17 mouse cellular contexts compared by ENCODE assay signal in the genomic region with DNA sequence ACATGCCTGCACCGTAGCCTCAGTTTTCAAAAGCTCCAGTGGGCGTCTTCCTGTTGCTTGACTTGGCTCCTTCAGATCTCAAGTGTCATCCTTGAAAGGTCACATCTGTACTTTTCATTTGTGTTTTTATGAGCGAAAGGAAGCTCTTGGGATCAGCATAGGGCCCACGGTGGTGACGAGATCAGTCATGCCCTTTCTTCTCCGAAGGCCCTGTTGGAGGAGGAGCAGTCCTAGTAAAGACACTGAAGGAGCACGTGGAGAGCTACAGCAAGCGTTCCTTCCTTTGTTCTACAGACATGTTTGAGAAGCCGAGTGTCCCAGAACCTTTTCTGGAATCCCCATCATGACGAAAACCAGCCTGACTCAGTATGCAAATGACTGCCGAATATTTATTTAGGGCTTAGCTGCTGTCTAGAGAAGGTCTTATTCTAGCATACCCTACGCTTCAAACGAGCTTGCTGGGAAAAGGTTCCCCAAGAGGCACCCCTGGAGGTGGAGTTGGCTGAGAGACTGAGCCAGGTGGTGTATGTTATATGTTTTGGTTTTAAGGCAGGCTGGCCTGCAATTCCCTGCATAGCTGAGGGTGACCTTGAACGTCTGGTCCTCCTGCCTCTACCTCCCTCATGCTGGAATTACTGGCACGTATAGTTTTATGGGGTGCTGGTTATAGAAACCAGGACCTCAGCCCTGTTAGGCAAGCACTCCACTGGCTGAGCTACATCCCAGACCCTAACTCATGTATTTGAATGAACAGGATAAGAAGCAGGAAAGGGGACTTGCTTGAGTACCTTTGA.
DNase-seq lines count a peak whose midpoint lies in the region; ATAC-seq and TF ChIP-seq lines count a peak whose summit lies in the region.
"Had no signal": no experiment of that assay in that cellular context is flagged by ENCODE, and none has a peak within 500 bp of the region (broad histone marks: within the 10 kb centered on the region; RNA-seq: fewer than 3 reads in every experiment).

No protein-coding gene starts in this region.

- no peaks in the 10 kb centered on the region for H3K36me3 ChIP-seq in kidney, postnatal 0 days (ENCODE audit: insufficient read depth, low read length)
- no peaks in the 10 kb centered on the region for H3K36me3 ChIP-seq in embryonic facial prominence, embryonic 13.5 days
- H3K36me3 ChIP-seq in limb, embryonic 13.5 days: no peaks in the 10 kb centered on the region
- H3K36me3 ChIP-seq in hindbrain, embryonic 16.5 days (ENCODE audit: control insufficient read depth, insufficient read depth, low read length): no peaks in the 10 kb centered on the region

- no peak overlapping the region for H3K9ac ChIP-seq in kidney, postnatal 0 days (ENCODE audit: low read depth, low read length)
- H3K9ac ChIP-seq in embryonic facial prominence, embryonic 13.5 days: no peak overlapping the region
- H3K9ac ChIP-seq in limb, embryonic 13.5 days: no peak overlapping the region
- no peak overlapping the region for H3K9ac ChIP-seq in hindbrain, embryonic 16.5 days (ENCODE audit: low read depth, low read length)
- H3K9ac ChIP-seq: liver, postnatal 0 days had no signal

- H3K4me3 ChIP-seq in kidney, postnatal 0 days (replicated peaks; ENCODE audit: low read depth, low read length): no peak overlapping the region
- H3K4me3 ChIP-seq in embryonic facial prominence, embryonic 13.5 days: no peak overlapping the region
- no peak overlapping the region for H3K4me3 ChIP-seq in limb, embryonic 13.5 days
- H3K4me3 ChIP-seq in hindbrain, embryonic 16.5 days (ENCODE audit: low read length): no peak overlapping the region
- H3K4me3 ChIP-seq: megakaryocyte, embryonic 14.5 days had no signal

- H3K4me2 ChIP-seq in kidney, postnatal 0 days (ENCODE audit: low read length): no peak overlapping the region
- H3K4me2 ChIP-seq in embryonic facial prominence, embryonic 13.5 days: no peak overlapping the region
- no peak overlapping the region for H3K4me2 ChIP-seq in limb, embryonic 13.5 days (replicated peaks)
- H3K4me2 ChIP-seq in hindbrain, embryonic 16.5 days (ENCODE audit: low read length): no peak overlapping the region

- H3K9me3 ChIP-seq in kidney, postnatal 0 days (replicated peaks; ENCODE audit: low read length): no peaks in the 10 kb centered on the region
- H3K9me3 ChIP-seq in embryonic facial prominence, embryonic 13.5 days: no peaks in the 10 kb centered on the region
- no peaks in the 10 kb centered on the region for H3K9me3 ChIP-seq in limb, embryonic 13.5 days
- H3K9me3 ChIP-seq in hindbrain, embryonic 16.5 days (ENCODE audit: control insufficient read depth, low read length): no peaks in the 10 kb centered on the region

- H3K27me3 ChIP-seq in kidney, postnatal 0 days (ENCODE audit: insufficient read depth, low read length): no peaks in the 10 kb centered on the region
- H3K27me3 ChIP-seq in embryonic facial prominence, embryonic 13.5 days: no peaks in the 10 kb centered on the region
- no peaks in the 10 kb centered on the region for H3K27me3 ChIP-seq in limb, embryonic 13.5 days
- no peaks in the 10 kb centered on the region for H3K27me3 ChIP-seq in hindbrain, embryonic 16.5 days (replicated peaks; ENCODE audit: control insufficient read depth, insufficient read depth, low read length)
- H3K27me3 ChIP-seq: megakaryocyte, embryonic 14.5 days had no signal

- ATAC-seq in kidney, postnatal 0 days (replicated peaks; ENCODE audit: low FRiP score, low read depth): no peak
- ATAC-seq in embryonic facial prominence, embryonic 13.5 days (ENCODE audit: insufficient number of reproducible peaks, insufficient read depth, low FRiP score, low TSS enrichment, low read depth): no peak
- peak; percentile 82 for ATAC-seq in limb, embryonic 13.5 days (ENCODE audit: low FRiP score, low read depth)
- ATAC-seq in hindbrain, embryonic 16.5 days: no peak
- ATAC-seq: inflammation-experienced regulatory T-cells, adult 6 months; liver, postnatal 0 days had no signal

- TF ChIP-seq CTCF in kidney, postnatal 0 days (IDR thresholded peaks at IDR 0.05; ENCODE audit: low read depth): no peak

- WGBS in kidney, postnatal 0 days: 44% methylated on average over 15 of the region's 15 CpGs
- 75% methylated on average over 15 of the region's 15 CpGs for WGBS in embryonic facial prominence, embryonic 13.5 days
- 45% methylated on average over 15 of the region's 15 CpGs for WGBS in limb, embryonic 13.5 days
- 79% methylated on average over 15 of the region's 15 CpGs for WGBS in hindbrain, embryonic 16.5 days

- H3K27ac ChIP-seq in kidney, postnatal 0 days: peak overlapping the region; percentile 48; the same call in 1 of the 2 replicates
- H3K27ac ChIP-seq in embryonic facial prominence, embryonic 13.5 days: peak overlapping the region; percentile 95
- H3K27ac ChIP-seq in limb, embryonic 13.5 days: peak overlapping the region; percentile 93
- H3K27ac ChIP-seq in hindbrain, embryonic 16.5 days (ENCODE audit: low read depth, low read length): no peak overlapping the region

- DNase-seq in kidney, postnatal 0 days (ENCODE audit: low spot score): peak; percentile 54
- no peak for DNase-seq in kidney, adult 9 months
- peak; percentile 33 for DNase-seq in brain, adult 2 months (ENCODE audit: low read depth, low spot score)
- no peak for DNase-seq in spleen, postnatal 10 days (ENCODE audit: low spot score in 2 of 2)
- no peak for DNase-seq in cerebellum, adult 9-10 months
- DNase-seq: cerebellum, postnatal 14 days; embryo, embryonic 11 days; gastrocnemius, postnatal 14 days; layer of hippocampus, postnatal 36 days; liver; liver, postnatal 0 days; spleen, adult 18-20 months had no signal

- no peaks in the 10 kb centered on the region for H3K4me1 ChIP-seq in kidney, postnatal 0 days (replicated peaks; ENCODE audit: insufficient read depth, low read length)
- H3K4me1 ChIP-seq in embryonic facial prominence, embryonic 13.5 days: peaks cover 48% of the 10 kb centered on the region
- peaks cover 57% of the 10 kb centered on the region for H3K4me1 ChIP-seq in limb, embryonic 13.5 days
- 0 out of 2 replicates have a peak, but pooled peaks cover 3% of the 10 kb centered on the region for H3K4me1 ChIP-seq in hindbrain, embryonic 16.5 days (ENCODE audit: control insufficient read depth, insufficient read depth, low read depth, low read length)
- H3K4me1 ChIP-seq: megakaryocyte, embryonic 14.5 days had no signal

Comparison
In these comparisons a context has a peak if more than half of its experiments do, and no peak if none do; other contexts are left out.
1. DNase-seq: peak in kidney, postnatal 0 days (single experiment) and brain, adult 2 months (single experiment); none in kidney, adult 9 months (single experiment), spleen, postnatal 10 days (0 of 2) and cerebellum, adult 9-10 months (single experiment).